ENCODE assay signal across 26 mouse cellular contexts in genomic region chr14:57967080-57967797, GRCm38 (mm10). TPM values are rescaled to one million over a fixed set of nuclear protein-coding genes. Genes with fewer than 3 reads are reported as not detected.
DNase-seq lines count a peak whose midpoint lies in the region; ATAC-seq and TF ChIP-seq lines count a peak whose summit lies in the region.
"Had no signal": no experiment of that assay in that cellular context is flagged by ENCODE, and none has a peak within 500 bp of the region (broad histone marks: within the 10 kb centered on the region; RNA-seq: fewer than 3 reads in every experiment).

No protein-coding gene starts in this region.

- peak; percentile 14 to 33 for DNase-seq in left cerebral cortex, postnatal 14 days (ENCODE audit: low spot score in 2 of 2)
- no peak for DNase-seq in left cerebral cortex, postnatal 4 days
- DNase-seq in liver, embryonic 14.5 days (ENCODE audit: low read depth in 3 of 3, low spot score in 3 of 3), result peak; percentile 67 to 73 (median 69)
- DNase-seq in stomach, postnatal 0 days (ENCODE audit: low spot score), result no peak
- DNase-seq in layer of hippocampus, postnatal 25 days (ENCODE audit: extremely low spot score in 1 of 2, low spot score in 1 of 2), result no peak
- no peak for DNase-seq in embryo, embryonic 10.5 days (ENCODE audit: low spot score)
- DNase-seq: adrenal gland, adult 2 months; cerebellum, adult 11 months; cerebellum, postnatal 14 days; gastrocnemius, postnatal 10 days; kidney, postnatal 14 days; layer of hippocampus, postnatal 36 days; lung, postnatal 36 days had no signal

- no peaks in the 10 kb centered on the region; the same call in 1 of the 2 replicates for H3K36me3 ChIP-seq in liver, embryonic 14.5 days (replicated peaks; ENCODE audit: control insufficient read depth, insufficient read depth, low read depth)
- peaks cover 3% of the 10 kb centered on the region for H3K36me3 ChIP-seq in stomach, postnatal 0 days (ENCODE audit: control insufficient read depth, insufficient read depth, low read length)

- no peaks in the 10 kb centered on the region for H3K9me3 ChIP-seq in liver, embryonic 14.5 days (ENCODE audit: control insufficient read depth, low read length)
- H3K9me3 ChIP-seq in stomach, postnatal 0 days (ENCODE audit: control insufficient read depth, low read length), result no peaks in the 10 kb centered on the region
- H3K9me3 ChIP-seq: embryonic facial prominence, embryonic 12.5 days; hindbrain, embryonic 10.5 days; intestine, embryonic 15.5 days; limb, embryonic 13.5 days; lung, embryonic 15.5 days; midbrain, embryonic 10.5 days had no signal

- peak; percentile 78 for TF ChIP-seq EP300 in liver, embryonic 14.5 days (IDR thresholded peaks at IDR 0.05; ENCODE audit: low read depth)
- no peak for TF ChIP-seq EP300 in stomach, postnatal 0 days (optimal IDR thresholded peaks at IDR 0.05)

- intact Hi-C loops in left cerebral cortex, postnatal 14 days (cut with DNase I), result no loop called here
- intact Hi-C loops in left cerebral cortex, postnatal 4 days (cut with DNase I), result no loop called here

- no peaks in the 10 kb centered on the region for H3K27me3 ChIP-seq in liver, embryonic 14.5 days (ENCODE audit: control insufficient read depth, insufficient read depth, low read length)
- H3K27me3 ChIP-seq in stomach, postnatal 0 days (ENCODE audit: control insufficient read depth, insufficient read depth, low read length), result no peaks in the 10 kb centered on the region
- H3K27me3 ChIP-seq: embryonic facial prominence, embryonic 12.5 days; intestine, embryonic 15.5 days; limb, embryonic 13.5 days; lung, embryonic 15.5 days; Patski had no signal

- peak overlapping the region; percentile 65 for H3K27ac ChIP-seq in liver, embryonic 14.5 days
- H3K27ac ChIP-seq in stomach, postnatal 0 days (replicated peaks), result no peak overlapping the region
- H3K27ac ChIP-seq: embryonic facial prominence, embryonic 12.5 days; hindbrain, embryonic 10.5 days; intestine, embryonic 15.5 days; limb, embryonic 13.5 days; lung, embryonic 15.5 days; midbrain, embryonic 10.5 days had no signal

- H3K4me2 ChIP-seq in liver, embryonic 14.5 days (ENCODE audit: low read depth), result peak overlapping the region; percentile 37
- no peak overlapping the region for H3K4me2 ChIP-seq in stomach, postnatal 0 days (replicated peaks; ENCODE audit: low read depth)
- H3K4me2 ChIP-seq: embryonic facial prominence, embryonic 12.5 days; heart, embryonic 11.5 days; intestine, embryonic 15.5 days; limb, embryonic 13.5 days; lung, embryonic 15.5 days had no signal

- TF ChIP-seq CTCF in liver, embryonic 14.5 days (IDR thresholded peaks at IDR 0.05; ENCODE audit: low read depth), result no peak
- TF ChIP-seq CTCF in stomach, postnatal 0 days (IDR thresholded peaks at IDR 0.05; ENCODE audit: low read depth), result no peak

- H3K4me1 ChIP-seq in liver, embryonic 14.5 days (replicated peaks; ENCODE audit: control insufficient read depth in 2 of 2, insufficient read depth in 2 of 2, low read length in 1 of 2), result peaks cover 17 to 29% of the 10 kb centered on the region in 2 experiments
- no peaks in the 10 kb centered on the region for H3K4me1 ChIP-seq in stomach, postnatal 0 days (replicated peaks; ENCODE audit: control insufficient read depth, insufficient read depth)
- H3K4me1 ChIP-seq: lung, embryonic 15.5 days; midbrain, embryonic 10.5 days had no signal

- H3K4me3 ChIP-seq in liver, embryonic 14.5 days (ENCODE audit: insufficient read depth in 1 of 2, low read depth in 2 of 2, low read length in 2 of 2), result no peak overlapping the region
- H3K4me3 ChIP-seq in stomach, postnatal 0 days (ENCODE audit: low read depth, low read length), result no peak overlapping the region
- H3K4me3 ChIP-seq: embryonic facial prominence, embryonic 12.5 days; erythroblast, embryonic 14.5 days; hindbrain, embryonic 10.5 days; intestine, embryonic 15.5 days; limb, embryonic 13.5 days; lung, embryonic 15.5 days; midbrain, embryonic 10.5 days had no signal

- 35% methylated on average over 4 of the region's 4 CpGs for WGBS in liver, embryonic 14.5 days (ENCODE audit: insufficient replicate concordance)
- WGBS in stomach, postnatal 0 days, result 74% methylated on average over 4 of the region's 4 CpGs

- ATAC-seq in erythroblast, adult 5-6 weeks (replicated peaks; ENCODE audit: low FRiP score, poor library complexity, severe bottlenecking), result peak; percentile 93
- peak; percentile 91 for ATAC-seq in liver, embryonic 14.5 days (ENCODE audit: insufficient read depth)
- no peak for ATAC-seq in stomach, postnatal 0 days (ENCODE audit: low FRiP score, low TSS enrichment)
- ATAC-seq: CD4-positive, CD25-positive, alpha-beta regulatory T cell, adult 4 months; forebrain, embryonic 14.5 days; hindbrain, embryonic 16.5 days; intestine, embryonic 15.5 days; Patski had no signal

- 0 out of 2 replicates have a peak overlapping the region, but pooled peaks have one; percentile 4 for H3K9ac ChIP-seq in liver, embryonic 14.5 days (replicated peaks)
- no peak overlapping the region for H3K9ac ChIP-seq in stomach, postnatal 0 days (ENCODE audit: low read length)
- H3K9ac ChIP-seq: embryonic facial prominence, embryonic 12.5 days; intestine, embryonic 15.5 days; limb, embryonic 13.5 days; lung, embryonic 15.5 days had no signal

RNA-seq across cellular contexts. Expression of gene Micu2, which starts 31.8 kb away (rescaled TPM):
- 10 to 100 TPM; 23.2 to 24.0 TPM for total RNA-seq in left cerebral cortex, postnatal 14 days (2021)
- 10 to 100 TPM; 58.6 to 61.4 TPM for total RNA-seq in left cerebral cortex, postnatal 4 days (2021)
- total RNA-seq in erythroblast, adult 5-6 weeks (2015; ENCODE audit: low replicate concordance), result 13.8 and 15.7 TPM in 2 replicates
- total RNA-seq in erythroblast, adult 5-6 weeks (2017; ENCODE audit: low replicate concordance), result 38.3 and 41.3 TPM in 2 replicates
- polyA plus RNA-seq in liver, embryonic 14.5 days (2012; rRNA removed), result 9.0 and 13.6 TPM in 2 replicates
- polyA plus RNA-seq in liver, embryonic 14.5 days (2014; fragmentation: Nextera tagmentation; extraction: Ambion mirVana), result 25.6 and 30.9 TPM in 2 replicates
- polyA plus RNA-seq in stomach, postnatal 0 days (2015; fragmentation: Nextera tagmentation; extraction: Ambion mirVana), result 71.8 and 76.4 TPM in 2 replicates
- total RNA-seq in layer of hippocampus, postnatal 25 days (2021), result 10 to 100 TPM; 19.1 to 20.4 TPM

Comparison
In these comparisons a context has a peak if more than half of its experiments do, and no peak if none do; other contexts are left out.
1. DNase-seq: peak in left cerebral cortex, postnatal 14 days (2 of 2) and liver, embryonic 14.5 days (3 of 3); none in left cerebral cortex, postnatal 4 days (single experiment), stomach, postnatal 0 days (single experiment), layer of hippocampus, postnatal 25 days (0 of 2) and embryo, embryonic 10.5 days (single experiment).